Mouse (Mus musculus) heart, adult 9 months (tissue): ENCODE measurements at regions not wholly inside any gene's neighbourhood (a gene's known extent, or its start where the extent isn't known, plus 50 kb on each side); places are given as distances from the start of the nearest gene placed in this dataset.

ENCODE experiments used
- DNase-seq, 2 experiments: peaks; one replicate each; pipeline ENCODE4 v3.0.0; 2022; ENCODE audit warnings: low spot score in 2 of 2

GRCm38 (mm10) chr10:117896911-117897643 is 51.2 kb upstream of the Rap1b start:
- DNase-seq: peak; percentile 56 to 68

DNA sequence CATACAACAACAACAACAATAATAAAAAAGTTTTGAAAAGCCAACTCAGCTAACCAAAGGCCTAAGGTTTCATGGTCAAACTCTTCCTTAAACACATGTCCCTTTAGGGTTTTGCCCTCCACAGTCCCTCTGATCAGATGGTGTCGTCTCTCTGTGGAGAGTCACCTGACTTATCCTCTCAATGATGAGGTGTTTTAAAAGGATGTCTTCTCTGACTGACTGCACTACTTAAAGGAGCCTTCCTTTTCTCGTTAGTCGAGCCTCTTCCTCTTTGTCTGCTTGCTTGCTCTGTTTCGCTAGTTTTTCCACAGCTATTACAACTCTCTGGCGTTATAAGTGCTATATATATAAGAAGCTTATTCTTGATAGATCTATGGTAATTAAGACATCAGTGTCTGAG is 51.9 kb upstream of the Rap1b start:
- DNase-seq: no peak

GRCm38 (mm10) chr10:117898391-117898790 is 52.6 kb upstream of the Rap1b start:
- DNase-seq: no peak

DNA sequence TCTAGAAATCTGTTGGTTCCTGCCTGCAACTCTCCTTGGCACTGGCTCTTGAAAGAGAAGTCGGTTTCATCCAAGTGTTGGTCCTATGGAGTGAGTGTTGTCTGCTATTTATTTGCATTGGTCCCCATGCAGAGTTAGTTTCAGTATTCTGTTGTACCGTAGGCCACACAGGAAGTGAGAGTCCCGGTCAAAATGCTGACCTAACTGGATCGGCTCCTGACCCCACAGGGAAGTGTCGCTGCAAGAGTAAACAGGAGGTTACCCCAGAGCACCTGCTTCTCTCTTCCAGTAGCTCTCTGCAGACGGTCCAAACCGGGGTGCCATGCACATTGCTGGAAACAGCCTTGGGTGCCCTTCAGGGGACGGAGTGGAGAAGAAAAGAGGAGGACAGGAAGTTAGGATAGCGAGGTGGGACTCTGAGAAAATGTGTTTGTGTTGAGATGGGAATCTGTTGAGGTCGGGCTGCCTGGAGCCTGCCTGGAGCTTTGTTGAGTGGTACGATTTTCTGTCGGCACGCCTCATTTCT is 53.6 kb upstream of the Rap1b start:
- DNase-seq: peak; percentile 48 to 76

DNA sequence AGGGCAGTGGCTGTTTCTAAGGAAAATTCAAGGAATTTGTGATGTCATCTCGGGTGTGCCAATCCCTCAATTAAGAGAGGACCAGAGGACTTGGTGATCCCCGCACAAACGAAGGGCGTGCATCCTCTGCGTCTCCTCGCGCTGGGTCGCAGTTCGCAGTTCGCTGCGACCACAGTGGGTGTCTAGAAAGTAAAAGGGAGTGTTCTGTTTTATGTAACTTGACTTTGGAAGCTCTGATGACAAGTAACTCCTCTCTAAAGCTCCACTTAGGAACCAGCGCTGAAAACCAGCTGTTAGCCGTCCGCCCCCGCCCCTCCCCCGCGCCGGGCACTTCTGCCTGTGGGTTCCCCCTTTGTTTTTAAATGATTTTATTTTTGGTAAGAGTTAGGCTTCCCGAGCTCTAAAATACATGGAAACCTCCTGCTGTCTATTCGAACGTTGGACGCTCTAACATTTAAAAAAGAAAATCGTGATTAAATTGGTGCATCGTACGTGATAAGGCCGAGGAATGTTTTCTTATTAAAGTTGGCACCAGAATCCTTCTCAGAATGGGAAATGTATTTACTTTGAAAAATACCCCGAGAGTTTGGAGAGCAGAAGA is 59.9 kb upstream of the Rap1b start:
- peak; percentile 53 to 60 for DNase-seq

DNA sequence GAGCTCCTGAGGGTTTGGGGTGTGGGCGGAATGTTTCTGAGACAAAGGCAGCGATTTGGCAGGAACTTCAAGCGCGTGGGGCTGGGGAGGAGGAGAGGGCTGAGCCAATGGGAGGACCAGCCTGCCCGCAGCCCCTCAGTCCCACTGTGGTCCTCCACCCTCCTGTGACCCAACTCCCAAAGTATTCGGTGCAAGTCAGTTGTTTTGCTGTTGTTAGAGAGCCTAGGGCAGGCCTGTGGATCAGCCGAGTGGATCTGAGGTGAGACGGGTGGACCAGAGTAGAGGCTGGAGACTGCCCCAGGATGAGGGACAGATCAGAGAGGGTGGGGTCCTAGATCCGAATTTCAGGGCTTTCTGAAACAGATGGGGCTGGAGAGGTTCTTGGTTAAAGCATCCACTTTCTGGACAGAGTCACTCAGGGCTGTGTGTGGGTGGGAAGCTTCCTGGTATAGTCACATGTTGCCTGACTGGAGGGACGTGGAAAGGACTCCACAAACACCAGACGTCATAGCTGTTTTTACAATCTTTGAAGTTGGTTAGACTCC is 60.5 kb upstream of the Rap1b start:
- DNase-seq: peak; percentile 87

DNA sequence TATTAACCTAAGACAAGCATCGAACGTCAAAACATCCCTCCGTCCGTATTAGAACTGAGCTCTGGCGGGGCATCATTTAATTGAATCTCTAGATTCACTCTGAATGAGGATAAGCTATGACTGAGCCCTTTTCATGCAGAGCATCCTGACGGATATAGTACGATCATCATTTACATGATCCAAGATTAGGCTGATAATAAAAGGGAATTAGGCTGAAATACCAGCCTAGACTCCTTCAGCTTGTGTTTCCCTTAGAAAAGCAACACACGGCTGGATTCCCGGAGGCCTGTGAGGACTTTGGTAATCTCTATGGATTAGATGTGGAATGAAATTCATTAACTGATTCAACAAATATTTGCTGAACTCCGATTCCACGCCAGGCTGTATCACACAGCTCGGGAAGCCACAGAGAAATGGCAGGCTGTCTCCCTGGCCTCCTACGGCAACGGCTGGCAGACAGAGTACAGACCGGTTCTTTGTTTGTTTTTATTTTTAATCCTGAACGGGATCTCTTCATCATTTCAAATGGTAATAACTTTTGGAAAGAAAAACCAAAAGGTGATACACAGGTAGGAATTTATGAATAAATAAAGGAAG is 62.3 kb upstream of the Rap1b start:
- no peak for DNase-seq

DNA sequence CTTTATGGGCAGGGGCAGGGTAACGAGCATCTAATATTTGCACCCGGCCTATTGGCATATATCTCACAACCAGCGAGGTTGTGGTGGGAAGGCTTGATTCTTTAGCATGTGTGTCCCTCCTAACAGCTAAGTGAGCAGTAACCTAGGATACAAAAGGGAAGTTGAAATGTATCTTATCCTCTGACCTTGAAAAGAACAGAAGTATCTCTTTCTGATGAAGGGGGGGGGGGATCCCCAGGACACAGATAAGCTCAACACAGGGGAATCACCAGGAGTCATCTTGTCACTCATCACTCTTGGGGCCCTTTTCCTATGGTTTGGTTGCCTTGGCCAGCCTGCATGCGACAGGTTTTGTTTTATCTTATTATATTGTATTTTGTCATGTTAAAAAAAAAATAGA is 63.3 kb upstream of the Rap1b start:
- no peak for DNase-seq

DNA sequence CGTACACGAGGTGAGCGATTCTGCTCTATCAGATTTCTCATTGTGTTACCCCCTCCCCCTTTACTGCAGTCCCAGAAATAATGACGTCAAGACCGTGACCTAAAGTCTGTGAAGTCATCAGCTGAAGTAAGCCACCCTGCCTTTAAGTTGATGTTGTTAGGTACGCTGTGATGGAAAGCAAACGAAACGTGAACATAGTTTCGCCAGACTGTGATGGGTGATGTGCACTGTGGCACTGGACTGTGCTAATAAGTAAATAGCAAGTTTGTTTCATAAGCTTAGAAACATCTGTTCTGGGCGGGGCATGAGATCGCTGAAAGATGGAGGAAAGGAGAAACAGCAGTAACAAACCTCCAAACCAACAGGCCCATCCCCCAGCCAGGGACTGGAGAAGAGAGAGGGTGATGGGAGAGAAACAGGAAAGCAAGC is 64.0 kb upstream of the Rap1b start:
- DNase-seq: no peak

DNA sequence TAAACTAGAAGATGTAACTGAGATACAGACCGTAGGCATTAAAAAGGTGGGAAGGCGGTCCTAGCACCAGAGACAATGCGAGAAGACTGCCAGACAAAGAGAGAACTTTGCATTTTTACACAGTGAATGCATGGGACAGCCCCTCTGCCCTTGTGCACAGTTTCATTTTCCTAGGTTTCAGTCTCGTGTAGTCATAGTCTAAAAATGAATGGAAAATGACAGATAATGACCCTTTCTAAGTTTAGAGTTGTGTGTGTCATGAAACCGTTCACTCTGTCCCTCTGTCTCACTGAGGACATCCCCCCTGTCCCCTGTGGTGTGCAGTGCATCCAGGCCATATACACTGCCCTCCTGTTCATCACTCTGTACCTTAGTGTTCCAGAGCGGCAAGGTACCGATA is 64.6 kb upstream of the Rap1b start:
- no peak for DNase-seq

DNA sequence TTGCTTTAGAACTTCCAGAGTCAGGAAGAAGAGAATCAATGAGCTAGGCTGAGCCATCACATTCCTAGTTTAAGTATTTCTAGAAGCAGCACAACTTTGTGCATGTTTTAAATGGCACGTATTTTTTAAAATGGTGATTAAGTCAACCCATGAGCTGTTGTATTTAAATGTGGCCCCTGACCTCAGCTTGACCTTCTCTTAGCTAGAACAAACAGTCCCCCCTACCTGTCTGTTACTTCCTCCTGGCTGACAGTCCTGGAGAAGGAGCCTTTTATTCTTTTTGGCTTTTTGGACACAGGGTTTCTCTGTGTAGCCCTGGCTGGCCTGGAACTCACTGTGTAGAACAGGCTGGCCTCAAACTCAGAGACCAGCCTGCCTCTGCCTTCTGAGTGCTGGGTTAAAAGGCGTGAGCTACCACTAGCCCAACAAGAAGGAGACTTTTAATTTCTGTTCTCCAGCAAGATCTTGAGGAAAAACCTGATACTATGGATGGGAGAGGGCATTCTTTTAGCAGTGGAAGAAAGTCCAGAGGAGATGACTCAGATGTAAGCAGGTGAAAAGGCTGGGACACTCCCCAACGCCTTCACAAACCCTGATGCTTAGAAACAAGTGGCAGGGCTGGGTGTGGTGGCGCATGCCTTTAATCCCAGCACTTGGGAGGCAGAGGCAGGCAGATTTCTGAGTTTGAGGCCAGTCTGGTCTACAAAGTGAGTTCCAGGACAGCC is 69.3 kb upstream of the Rap1b start:
- DNase-seq: no peak

DNA sequence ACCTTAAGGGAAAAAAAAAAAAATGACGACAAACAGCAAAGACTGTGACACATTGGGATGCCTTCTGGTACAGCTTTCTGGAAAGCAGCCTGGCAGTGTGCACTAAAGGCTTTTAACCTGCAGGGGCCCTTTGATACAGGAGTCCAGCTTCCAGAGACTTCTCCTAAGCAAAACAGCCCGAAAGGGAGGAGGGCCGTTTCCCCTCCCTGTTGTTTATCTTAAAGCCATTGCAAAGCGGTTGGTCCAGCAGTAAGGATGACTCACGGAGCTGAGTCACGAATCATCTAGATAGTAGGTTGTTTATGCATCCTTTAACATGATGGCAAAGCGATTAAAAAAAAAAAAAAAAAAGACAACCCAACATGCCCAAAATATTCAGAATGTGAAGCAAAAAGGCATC is 70.4 kb upstream of the Rap1b start:
- no peak for DNase-seq

GRCm38 (mm10) chr10:117917870-117918269 is 72.0 kb upstream of the Rap1b start:
- DNase-seq: no peak

GRCm38 (mm10) chr10:117918616-117919015 is 72.8 kb upstream of the Rap1b start:
- no peak for DNase-seq

- DNase-seq: no peak
Measured at GRCm38 (mm10) chr10:117919186-117919941, 73.5 kb upstream of the Rap1b start.

DNA sequence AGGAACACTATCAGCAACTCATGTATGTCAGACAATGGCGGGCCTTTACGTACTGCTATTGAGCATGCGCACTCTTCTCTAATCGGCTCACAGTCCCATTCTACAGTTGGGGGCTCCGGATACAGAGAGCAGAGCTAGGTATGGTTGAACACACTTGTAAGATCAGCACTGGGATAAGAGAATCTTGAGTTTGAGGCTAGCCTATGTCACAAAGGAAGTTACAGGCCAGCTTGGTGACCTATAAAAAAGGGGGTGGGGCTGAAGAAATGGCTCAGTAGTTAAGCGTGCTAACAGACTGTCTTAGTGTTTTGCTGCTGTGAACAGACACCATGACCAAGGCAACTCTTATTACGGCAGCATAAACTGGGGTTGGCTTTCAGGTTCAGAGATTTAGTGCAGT is 79.4 kb upstream of the Rap1b start:
- no peak for DNase-seq

GRCm38 (mm10) chr10:117925611-117926555 is 80.0 kb upstream of the Rap1b start:
- no peak for DNase-seq

DNA sequence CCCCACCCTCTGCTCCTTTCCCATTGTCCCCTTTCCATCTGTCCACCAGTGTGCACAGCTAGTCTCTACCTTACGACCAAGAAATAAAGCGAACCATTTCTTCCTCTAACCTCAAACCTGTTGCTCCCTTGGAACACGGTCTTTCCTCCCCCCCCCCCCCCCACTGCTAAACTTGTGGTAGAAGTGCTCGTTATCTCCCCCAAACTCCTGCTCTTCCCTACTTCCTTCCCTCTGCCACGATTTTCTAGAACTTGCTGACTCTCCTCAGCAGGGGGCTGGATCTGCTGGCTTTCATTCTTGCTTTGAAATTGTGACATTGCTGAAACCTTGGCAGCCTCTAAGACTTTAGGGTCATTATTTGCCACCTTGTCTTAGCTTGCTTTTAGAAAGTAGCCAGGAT is 83.2 kb upstream of the Rap1b start:
- no peak for DNase-seq

DNA sequence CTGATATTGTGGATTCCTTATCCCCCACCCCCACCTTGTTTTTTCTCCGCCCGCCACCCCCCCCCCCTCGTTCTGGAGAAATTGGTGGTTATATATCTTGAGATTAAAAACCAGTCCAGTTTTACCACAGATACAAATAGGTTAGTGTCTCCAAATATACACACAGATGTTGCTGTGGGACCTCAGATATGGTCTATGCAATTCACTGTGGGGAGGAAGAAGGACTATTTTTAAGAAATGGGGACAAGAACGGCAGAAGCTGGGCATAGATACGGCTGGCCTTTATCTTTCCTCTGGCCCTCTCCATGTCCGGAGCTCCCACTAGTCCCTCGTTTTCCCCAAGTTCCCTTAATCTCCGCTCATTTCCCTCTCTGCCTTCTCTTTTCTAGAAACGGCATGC is 89.0 kb upstream of the Rap1b start:
- no peak for DNase-seq

GRCm38 (mm10) chr10:117938717-117939116 is 92.9 kb upstream of the Rap1b start:
- DNase-seq: no peak
